Mouse (Mus musculus) B cell, adult (primary cell): ENCODE measurements around the gene Urb1. TPM values are rescaled to one million over a fixed set of nuclear protein-coding genes. Genes with fewer than 3 reads are reported as not detected.

Experiments used
- total RNA-seq: library from RNA; stranded (reverse); gene quantifications from 4 replicates; pipeline ENCODE4 v1.2.4, GENCODE M21; 2023; ENCODE audit not compliant: inconsistent age

The Urb1 gene
- 30.0 to 39.4 TPM (median 35.7 TPM) in 4 replicates for total RNA-seq

DNA sequence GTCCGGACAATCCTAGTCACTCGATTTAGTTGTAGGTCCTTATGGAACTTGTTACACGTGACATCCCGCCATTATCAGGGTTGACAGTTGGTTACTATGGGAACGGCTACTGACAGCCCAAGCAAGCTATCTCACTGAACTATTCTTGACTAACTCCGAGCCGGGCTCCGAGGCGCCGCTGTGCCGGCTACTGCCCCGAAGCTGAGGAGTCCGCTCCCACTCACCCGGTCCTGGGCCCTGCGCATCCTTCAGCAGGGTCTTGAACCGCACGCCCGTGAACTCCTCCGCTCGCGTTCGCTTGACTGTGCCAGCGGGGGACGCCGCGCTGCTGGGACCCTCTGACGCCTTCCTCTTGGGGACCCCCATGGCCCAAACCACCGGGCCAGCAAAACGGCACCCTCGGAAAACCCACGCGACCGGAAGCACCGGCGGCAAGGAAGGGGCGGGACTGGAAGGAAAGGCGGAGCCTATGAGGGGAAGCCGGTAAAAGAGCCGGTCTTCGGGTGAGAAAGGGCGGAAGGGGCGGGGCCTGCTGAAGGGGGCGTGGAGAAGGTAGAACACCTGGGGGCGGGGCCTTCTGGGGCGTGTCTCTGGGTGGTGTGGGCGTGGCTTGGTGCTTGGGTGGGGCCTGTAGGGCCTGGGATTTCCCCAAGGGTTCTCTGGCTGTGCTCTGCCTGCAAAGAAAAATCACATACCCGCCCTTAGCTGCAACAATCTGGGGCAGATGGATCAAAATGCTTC lies at the start of gene Urb1:
Gene Urb1 (minus strand): TSS at position 439 of the 741 bp plus-strand sequence.

DNA sequence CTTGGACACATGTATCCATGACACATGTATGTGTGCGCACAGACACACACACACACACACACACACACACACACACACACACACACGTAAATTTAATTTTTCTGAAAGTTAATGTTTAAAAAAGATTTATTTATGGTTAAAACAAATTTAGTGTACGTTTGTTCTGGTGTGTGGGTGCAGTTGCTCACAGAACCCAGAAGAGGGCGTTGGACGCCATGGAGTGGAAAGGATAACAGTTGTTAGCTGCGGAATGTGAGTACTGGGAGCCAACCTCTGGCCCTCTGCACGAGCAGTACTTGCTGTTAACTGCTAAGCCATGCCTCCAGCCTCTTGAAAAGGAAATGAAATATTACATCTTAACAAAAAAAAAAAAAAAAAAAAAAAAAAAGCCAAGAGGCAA lies 16.2 kb upstream of the Urb1 start, which contains the start of gene Eva1c:
Gene Eva1c (plus strand): TSS at position 263 of the 400 bp plus-strand sequence.

DNA sequence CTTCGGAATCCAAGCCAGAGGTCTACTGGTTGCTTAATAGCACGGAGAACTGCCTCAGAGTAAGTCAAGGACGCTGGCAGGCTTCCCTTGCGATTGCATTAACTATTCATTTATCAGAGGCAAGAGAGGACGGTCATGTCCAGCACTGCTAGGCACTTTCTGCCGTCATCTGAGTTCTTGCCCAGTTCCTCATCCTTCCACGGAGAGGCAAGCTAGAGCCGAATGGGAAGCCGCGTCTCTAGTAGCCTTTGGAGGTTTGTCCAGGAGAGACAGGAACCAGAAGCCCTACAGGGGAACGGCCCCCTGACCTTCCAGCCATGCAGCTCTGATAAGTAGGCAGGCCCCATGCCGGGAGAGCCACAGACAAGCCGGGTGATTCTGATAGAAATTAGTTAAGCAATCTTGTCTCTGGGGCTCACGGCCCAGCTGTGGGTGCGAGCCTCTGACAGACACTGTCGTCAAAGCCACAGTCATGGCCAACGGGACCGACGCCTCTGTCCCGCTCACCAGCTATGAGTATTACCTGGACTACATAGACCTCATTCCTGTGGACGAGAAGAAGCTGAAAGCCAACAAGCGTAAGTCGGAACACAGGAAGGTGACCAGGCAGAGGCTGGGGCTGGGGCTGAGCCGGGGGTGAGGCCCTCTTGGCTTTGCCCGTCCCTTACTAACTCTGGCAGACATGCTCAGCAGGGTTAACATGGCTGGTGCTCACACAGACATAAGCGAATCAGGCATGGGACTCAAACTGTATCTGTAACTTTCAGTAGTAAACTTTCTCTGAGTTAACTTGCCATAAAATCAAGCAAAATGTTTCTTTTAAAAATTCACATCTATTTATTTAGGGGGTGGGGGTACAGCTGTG lies 71.9 kb downstream of the Urb1 start, which contains the start of gene Mrap:
Gene Mrap (plus strand): TSS at position 116 of the 865 bp plus-strand sequence.

DNA sequence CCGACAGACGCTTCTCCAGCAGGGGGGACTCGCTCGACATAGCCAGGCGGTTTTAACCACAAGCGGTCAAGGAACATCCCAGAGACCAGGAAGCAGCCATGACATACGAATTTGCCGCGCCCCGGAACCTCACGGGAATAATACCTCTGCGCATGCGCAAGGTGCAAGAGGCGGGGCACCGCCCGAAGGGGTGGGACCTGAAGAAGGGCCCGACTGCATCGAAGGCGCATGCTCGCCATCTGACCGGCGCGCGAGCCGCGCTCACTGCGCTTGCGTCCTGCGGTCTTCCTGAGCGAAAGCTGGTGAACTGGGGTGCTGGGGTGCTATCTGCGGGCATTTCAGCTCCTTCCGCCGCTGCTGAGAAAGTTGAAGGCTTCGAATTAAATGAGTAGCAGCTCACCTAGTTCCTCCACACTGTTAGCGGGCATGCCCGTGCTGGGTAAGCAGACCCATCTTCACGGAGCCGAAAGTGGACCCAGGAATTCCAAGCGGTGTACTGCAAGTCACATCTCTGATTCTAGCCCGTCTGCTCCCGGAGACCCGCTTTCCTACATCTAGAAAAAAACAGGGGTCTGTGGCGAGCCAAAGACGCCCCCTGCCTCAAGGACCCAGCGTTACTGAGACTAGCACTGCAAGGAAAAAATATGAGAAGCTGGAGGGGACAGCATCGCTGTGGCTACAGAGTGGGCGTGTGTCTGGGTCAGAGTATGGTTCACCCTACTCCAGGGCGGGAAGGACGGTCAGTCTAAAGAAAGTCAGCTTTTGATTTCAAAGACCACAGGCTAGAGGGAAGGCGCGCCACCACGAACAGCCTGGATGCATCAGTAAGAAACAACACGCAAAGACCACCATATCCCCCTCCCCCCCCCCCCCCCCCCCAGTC lies 82.7 kb downstream of the Urb1 start, which contains the start of gene Mis18a:
Gene Mis18a (minus strand): TSS at position 172 of the 883 bp plus-strand sequence.

Other genes with a start within 250 kb of the Urb1 start
- gene Mis18a, start 83.0 kb downstream of the Urb1 start, total RNA-seq: 15.5 to 23.5 TPM (median 18.9 TPM) in 4 replicates
- gene Mrap, start 72.2 kb downstream of the Urb1 start, total RNA-seq: not detected in 4 replicates
- not detected in 4 replicates for gene Eva1c, start 16.3 kb upstream of the Urb1 start, total RNA-seq
- gene Cfap298, start 124.7 kb upstream of the Urb1 start, total RNA-seq: 14.0 to 17.1 TPM (median 15.7 TPM) in 4 replicates
- gene Synj1, start 200.9 kb upstream of the Urb1 start, total RNA-seq: 43.5 to 59.2 TPM (median 46.2 TPM) in 4 replicates
- 104 to 115 TPM (median 110 TPM) in 4 replicates for gene Paxbp1, start 234.1 kb upstream of the Urb1 start, total RNA-seq